Mouse (Mus musculus) spleen, adult 2 months (tissue): ENCODE data around the gene Polr2g. TPM values are rescaled to one million over a fixed set of nuclear protein-coding genes. Genes with fewer than 3 reads are reported as not detected.
"Not testable (repeated sequence)": the region's sequence is repeated elsewhere in the genome, so short reads cannot be mapped to it uniquely, and the experiment has no call there.

Experiments used
- DNase-seq, 2 experiments: peaks; one replicate each; pipeline versions ENCODE4 v3.0.0 to v3.0.0-alpha.2; 2012 to 2021; ENCODE audit warnings: low spot score in 2 of 2, low read depth in 1 of 2
- H3K27ac ChIP-seq: fragments of 200-500 bp; 2 replicates; pipeline ENCODE4 v1.5.1; 2012; ENCODE audit warnings: low read length, inconsistent platforms; ENCODE audit not compliant: insufficient read depth
- H3K27me3 ChIP-seq: fragments of 200-500 bp; 2 replicates; pipeline ENCODE4 v1.6.1; 2012; ENCODE audit warnings: mild to moderate bottlenecking, moderate library complexity, low read length, inconsistent platforms; ENCODE audit not compliant: control insufficient read depth, insufficient read depth
- H3K36me3 ChIP-seq: fragments of 200-500 bp; 2 replicates; pipeline ENCODE4 v1.6.1; 2012; ENCODE audit warnings: mild to moderate bottlenecking, low read length, inconsistent platforms; ENCODE audit not compliant: control insufficient read depth, insufficient read depth
- H3K4me1 ChIP-seq: fragments of 200-500 bp; 2 replicates; pipeline ENCODE4 v1.6.1; 2011; ENCODE audit warnings: inconsistent platforms; ENCODE audit not compliant: control insufficient read depth, insufficient read depth, insufficient read length
- H3K4me3 ChIP-seq: fragments of 200-500 bp; 2 replicates; pipeline ENCODE4 v1.5.1; 2011; ENCODE audit warnings: mild to moderate bottlenecking, inconsistent platforms; ENCODE audit not compliant: insufficient read depth, insufficient read length; ENCODE audit errors: extremely low read depth
- CTCF ChIP-seq: fragments of 200-500 bp; IDR thresholded peaks from 2 replicates; pipeline ENCODE4 v1.5.1; 2011; ENCODE audit warnings: mild to moderate bottlenecking, inconsistent platforms; ENCODE audit not compliant: insufficient read depth, insufficient read length, insufficient replicate concordance; ENCODE audit errors: extremely low read depth
- POLR2A ChIP-seq: fragments of 200-500 bp; IDR thresholded peaks from 2 replicates; pipeline ENCODE4 v1.6.1; 2011; ENCODE audit warnings: low read depth, low read length, inconsistent platforms
- WGBS: fragments of 180-500 bp; shearing (Covaris S2); methylation state at CpG from one replicate; pipeline ENCODE4 v1.1.7; 2018; 5-methylcytosine and 5-hydroxymethylcytosine counted together
- polyA plus RNA-seq: library from polyadenylated mRNA; depleted of rRNA; stranded (reverse); fragments of >200 nt; gene quantifications from 2 replicates; pipeline ENCODE4 v1.2.3, GENCODE M21; 2012

The Polr2g gene
- polyA plus RNA-seq, 1 experiment: 30.3 TPM

- TF ChIP-seq POLR2A: no peak
- no peak for TF ChIP-seq CTCF
- peak within 1 kb of the TSS; percentile 69 for H3K4me3 ChIP-seq
- peaks cover 10% of the 10 kb centered on the region; the same call in 1 of the 2 replicates for H3K4me1 ChIP-seq
- peaks cover 6% of the 10 kb centered on the region for H3K36me3 ChIP-seq
- DNase-seq: no peak
- no peaks in the 10 kb centered on the region for H3K27me3 ChIP-seq
- H3K27ac ChIP-seq: no peak within 1 kb of the TSS; the same call in 1 of the 2 replicates
- WGBS: 82% methylated on average over 11 of the region's 11 CpGs
Measured at GRCm38 (mm10) chr19:8839103-8839907, 40.9 kb upstream of the Polr2g start, which contains the start of gene Gng3. Gng3 (minus strand) TSS chr19:8839194.

GRCm38 (mm10) chr19:8838041-8838730, 39.8 kb upstream of the Polr2g start:
- H3K4me1 ChIP-seq: peaks cover 10% of the 10 kb centered on the region; the same call in 1 of the 2 replicates
- TF ChIP-seq POLR2A (no peak), CTCF (no peak)
- DNase-seq: no peak
- H3K27me3 ChIP-seq: no peaks in the 10 kb centered on the region
- H3K36me3 ChIP-seq: peaks cover 9% of the 10 kb centered on the region
- H3K27ac ChIP-seq: peak overlapping the region; percentile 89
- H3K4me3 ChIP-seq: peak overlapping the region; percentile 69
- 32% methylated on average over 15 of the region's 15 CpGs for WGBS

- no peaks in the 10 kb centered on the region for H3K27me3 ChIP-seq
- H3K27ac ChIP-seq: peak within 1 kb of the TSS; percentile 89
- H3K4me1 ChIP-seq: peaks cover 10% of the 10 kb centered on the region; the same call in 1 of the 2 replicates
- TF ChIP-seq CTCF (peak; percentile 13; the same call in 1 of the 2 replicates), POLR2A (peak; percentile 23; the same call in 1 of the 2 replicates)
- WGBS: 2% methylated on average over 38 of the region's 38 CpGs
- DNase-seq: peak; percentile 69 to 74
- H3K36me3 ChIP-seq: peaks cover 15% of the 10 kb centered on the region
- H3K4me3 ChIP-seq: peak within 1 kb of the TSS; percentile 69
Measured at GRCm38 (mm10) chr19:8837251-8837791, 38.9 kb upstream of the Polr2g start, which contains the start of gene Bscl2. Bscl2 (plus strand) TSS chr19:8837467.

GRCm38 (mm10) chr19:8836327-8836726, 38.0 kb upstream of the Polr2g start:
- H3K27me3 ChIP-seq, H3K27ac ChIP-seq, H3K4me3 ChIP-seq, DNase-seq, H3K4me1 ChIP-seq: not testable (repeated sequence)
- 98% methylated on average over 10 of the region's 10 CpGs for WGBS
- H3K36me3 ChIP-seq: peaks cover 24% of the 10 kb centered on the region

- Histone ChIP-seq H3K4me1 (peaks cover under 1% of the 10 kb centered on the region; the same call in 1 of the 2 replicates), H3K36me3 (peaks cover 55% of the 10 kb centered on the region), H3K4me3 (no peak overlapping the region), H3K27me3 (no peaks in the 10 kb centered on the region), H3K27ac (no peak overlapping the region)
- no peak for TF ChIP-seq POLR2A
- no peak for TF ChIP-seq CTCF
- WGBS: 93% methylated on average over 4 of the region's 4 CpGs
- no peak for DNase-seq
Measured at GRCm38 (mm10) chr19:8832971-8833370, 34.6 kb upstream of the Polr2g start.

- Histone ChIP-seq H3K4me3 (no peak overlapping the region), H3K36me3 (peaks cover 63% of the 10 kb centered on the region), H3K4me1 (no peaks in the 10 kb centered on the region; the same call in 1 of the 2 replicates), H3K27ac (no peak overlapping the region), H3K27me3 (no peaks in the 10 kb centered on the region)
- no peak for DNase-seq
- 93% methylated on average over 11 of the region's 11 CpGs for WGBS
- TF ChIP-seq POLR2A: no peak
- TF ChIP-seq CTCF: no peak
Measured at GRCm38 (mm10) chr19:8831262-8831661, 32.9 kb upstream of the Polr2g start.
